Mouse (Mus musculus) skeletal muscle tissue, adult 2 months (tissue): ENCODE data around the gene Cerk.

Experiments
- DNase-seq: peaks from one replicate; pipeline ENCODE4 v3.0.0-alpha.2; 2012; ENCODE audit warnings: low read depth, low spot score

Cerk gene

GRCm38 (mm10) chr15:86091998-86092670 lies 93.8 kb downstream of the Cerk start:
- no peak for DNase-seq

GRCm38 (mm10) chr15:86091201-86091997 lies 94.5 kb downstream of the Cerk start:
- DNase-seq: no peak

- DNase-seq: no peak
Observed at GRCm38 (mm10) chr15:86090578-86090977, 95.4 kb downstream of the Cerk start.

- DNase-seq: peak; percentile 91
Observed at GRCm38 (mm10) chr15:86089991-86090529, 95.9 kb downstream of the Cerk start.
